Mouse (Mus musculus) CH12.LX (cell line): ENCODE results near the gene Poc1b.

Experiments
- CHD2 ChIP-seq: IDR thresholded peaks from 2 replicates; pipeline ENCODE4 v1.6.1; 2011; ENCODE audit warnings: low read length, improper control_type of control experiment
- CTCF ChIP-seq, 2 experiments: IDR thresholded peaks in 1 of 2; conservative IDR thresholded peaks in 1 of 2; 2 replicates each; pipeline ENCODE4 v1.5.1; 2011 to 2012; ENCODE audit warnings: low read depth in 2 of 2, low read length in 2 of 2, improper control_type of control experiment in 1 of 2, inconsistent platforms in 1 of 2, mild to moderate bottlenecking in 1 of 2, moderate library complexity in 1 of 2
- EP300 ChIP-seq: IDR thresholded peaks from 2 replicates; pipeline ENCODE4 v1.6.1; 2011; ENCODE audit warnings: low read length, improper control_type of control experiment
- IRF4 ChIP-seq: IDR thresholded peaks from 2 replicates; pipeline ENCODE4 v1.6.1; 2014; ENCODE audit warnings: low read depth, mild to moderate bottlenecking, inconsistent platforms, low read length, improper control_type of control experiment
- KAT2A ChIP-seq: IDR thresholded peaks from 2 replicates; pipeline ENCODE4 v1.6.1; 2012; ENCODE audit warnings: low read length, improper control_type of control experiment, inconsistent platforms; ENCODE audit not compliant: insufficient replicate concordance
- MAFK ChIP-seq: IDR thresholded peaks from 2 replicates; pipeline ENCODE4 v1.6.1; 2011; ENCODE audit warnings: low read length, improper control_type of control experiment; ENCODE audit not compliant: insufficient replicate concordance
- MAX ChIP-seq: IDR thresholded peaks from 2 replicates; pipeline ENCODE4 v1.6.1; 2011; ENCODE audit warnings: low read length, improper control_type of control experiment
- MAZ ChIP-seq: IDR thresholded peaks from 2 replicates; pipeline ENCODE4 v1.6.1; 2012; ENCODE audit warnings: low read depth, mild to moderate bottlenecking, inconsistent platforms, low read length, improper control_type of control experiment, moderate library complexity
- MEF2A ChIP-seq: IDR thresholded peaks from 2 replicates; pipeline ENCODE4 v1.6.1; 2014; ENCODE audit warnings: low read depth, mild to moderate bottlenecking, inconsistent platforms, low read length, improper control_type of control experiment, borderline replicate concordance
- POLR2A ChIP-seq: IDR thresholded peaks from 2 replicates; pipeline ENCODE4 v1.6.1; 2011; ENCODE audit warnings: low read depth, mild to moderate bottlenecking, improper control_type of control experiment, low read length
- RAD21 ChIP-seq: IDR thresholded peaks from 2 replicates; pipeline ENCODE4 v1.6.1; 2011; ENCODE audit warnings: low read depth, mild to moderate bottlenecking, low read length, improper control_type of control experiment, moderate library complexity
- RCOR1 ChIP-seq: conservative IDR thresholded peaks from 2 replicates; pipeline ENCODE4 v1.6.1; 2012; ENCODE audit warnings: low read depth, mild to moderate bottlenecking, inconsistent platforms, low read length, improper control_type of control experiment
- ZC3H11A ChIP-seq: IDR thresholded peaks from 2 replicates; pipeline ENCODE4 v1.6.1; 2012; ENCODE audit warnings: low read depth, mild to moderate bottlenecking, inconsistent platforms, low read length, improper control_type of control experiment

DNA sequence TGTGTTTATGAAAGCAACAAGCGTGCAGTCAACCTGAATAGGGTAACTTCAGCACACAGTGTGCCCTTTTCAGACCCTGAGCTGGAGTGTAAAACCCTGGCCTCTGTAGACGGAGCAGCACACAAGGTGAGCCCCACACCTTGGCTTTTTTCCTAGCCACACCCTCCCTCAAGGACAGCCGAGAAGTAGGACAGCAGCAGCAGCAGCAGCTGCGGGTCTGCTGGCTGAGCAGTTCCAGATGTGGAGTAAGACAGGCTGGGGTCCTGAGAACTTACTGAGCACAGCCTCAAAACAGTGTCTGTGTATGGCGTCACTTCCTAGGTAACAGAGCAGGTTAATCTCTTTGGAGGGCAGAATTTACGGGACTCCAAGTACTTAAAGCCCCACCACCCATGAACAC, 11.9 kb downstream of the Poc1b start:
- TF ChIP-seq RAD21 (no peak), KAT2A (no peak), CTCF (conservative IDR thresholded peaks at IDR 0.05 in 1 of 2, IDR thresholded peaks at IDR 0.05 in 1 of 2; ENCODE audit: low read depth in 2 of 2, low read length in 2 of 2) (no peak), CHD2 (no peak), MAZ (no peak), EP300 (no peak), ZC3H11A (no peak), MAFK (no peak), MEF2A (no peak), IRF4 (no peak), MAX (no peak), RCOR1 (no peak), POLR2A (no peak)
